Mouse (Mus musculus) liver, postnatal 0 days (tissue): ENCODE data around the gene Ranbp1. TPM values are rescaled to one million over a fixed set of nuclear protein-coding genes. Genes with fewer than 3 reads are reported as not detected.

Experiments used
- ATAC-seq: fragments of 200-750 bp; cut with Nextera tagmentation; 2 replicates; pipeline ENCODE4 v1.8.0; 2017; ENCODE audit warnings: mild to moderate bottlenecking, moderate library complexity
- DNase-seq: peaks from one replicate; pipeline ENCODE4 v3.0.0-alpha.2; 2016
- H3K27ac ChIP-seq: fragments of 300-500 bp; sonication (generic); 2 replicates; pipeline ENCODE4 v1.5.1; 2014; ENCODE audit warnings: antibody characterized with exemption, moderate library complexity, mild to moderate bottlenecking, low read depth
- H3K27me3 ChIP-seq: fragments of 300-500 bp; sonication (generic); 2 replicates; pipeline ENCODE4 v1.6.1; 2014; ENCODE audit warnings: low read length, control low read depth, mixed read lengths; ENCODE audit not compliant: insufficient read depth
- H3K36me3 ChIP-seq: fragments of 300-500 bp; sonication (generic); replicated peaks from 2 replicates; pipeline ENCODE4 v1.6.1; 2014; ENCODE audit warnings: mild to moderate bottlenecking, control low read depth, low read length, moderate library complexity, mixed read lengths; ENCODE audit not compliant: insufficient read depth
- H3K4me1 ChIP-seq: fragments of 300-500 bp; sonication (generic); 2 replicates; pipeline ENCODE4 v1.6.1; 2014; ENCODE audit warnings: antibody characterized with exemption, mild to moderate bottlenecking, control low read depth; ENCODE audit not compliant: insufficient read depth
- H3K4me2 ChIP-seq: fragments of 300-500 bp; sonication (generic); 2 replicates; pipeline ENCODE4 v1.6.1; 2014; ENCODE audit warnings: low read depth, mild to moderate bottlenecking, low read length, moderate library complexity, mixed read lengths
- H3K4me3 ChIP-seq: fragments of 300-500 bp; sonication (generic); 2 replicates; pipeline ENCODE4 v1.5.1; 2014; ENCODE audit warnings: low read depth, low read length
- H3K9ac ChIP-seq: fragments of 300-500 bp; sonication (generic); replicated peaks from 2 replicates; pipeline ENCODE4 v1.6.1; 2014; ENCODE audit warnings: mild to moderate bottlenecking, moderate library complexity
- H3K9me3 ChIP-seq: fragments of 300-500 bp; sonication (generic); 2 replicates; pipeline ENCODE4 v1.6.1; 2016; ENCODE audit warnings: mild to moderate bottlenecking, control low read depth, low read length, mixed read lengths
- CTCF ChIP-seq: sonication (generic); IDR thresholded peaks from 2 replicates; pipeline ENCODE4 v1.5.1; 2016; ENCODE audit warnings: antibody characterized with exemption, low read depth
- EP300 ChIP-seq: IDR thresholded peaks from 2 replicates; pipeline ENCODE4 v1.6.1; 2016; ENCODE audit warnings: antibody characterized with exemption, low read depth, mild to moderate bottlenecking
- WGBS: fragments of 180-500 bp; shearing (Covaris S2); extraction: QIAGEN DNeasy Blood & Tissue Kit; methylation state at CpG from one replicate; pipeline ENCODE4 v1.1.7; 2014; ENCODE audit not compliant: insufficient replicate concordance; 5-methylcytosine and 5-hydroxymethylcytosine counted together
- polyA plus RNA-seq: library from polyadenylated mRNA; unstranded; fragments of >200 nt; fragmentation: Nextera tagmentation; extraction: Ambion mirVana; gene quantifications from 2 replicates; pipeline ENCODE4 v1.2.1, GENCODE M21; 2015

Ranbp1 gene
- polyA plus RNA-seq, 1 experiment from 2014 or later = 160 TPM

DNA sequence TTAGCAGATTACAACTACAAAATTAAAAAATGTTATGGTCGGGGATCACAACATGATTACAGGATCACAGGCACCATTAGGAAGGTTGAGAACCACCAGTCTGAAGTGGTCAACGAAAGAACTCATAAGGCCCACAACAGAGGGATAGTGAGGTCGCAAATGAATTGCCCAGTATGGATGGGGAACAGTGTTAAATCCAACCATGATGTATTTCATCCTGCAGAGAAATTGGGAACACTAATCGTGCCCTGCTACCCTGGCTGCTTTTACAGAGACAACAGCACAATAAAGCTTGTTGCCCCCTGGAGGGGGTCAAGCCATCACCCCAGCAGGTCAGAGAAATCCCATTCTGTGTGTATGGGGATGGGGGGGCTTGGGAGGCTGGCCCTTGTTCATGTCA is 1.7 kb upstream of the Ranbp1 start:
- H3K9ac ChIP-seq = peak overlapping the region; percentile 86
- H3K4me2 ChIP-seq = peak overlapping the region; percentile 83
- H3K9me3 ChIP-seq = no peaks in the 10 kb centered on the region
- H3K36me3 ChIP-seq = peaks cover 53% of the 10 kb centered on the region
- peaks cover 27% of the 10 kb centered on the region for H3K4me1 ChIP-seq
- no peak for ATAC-seq
- H3K27me3 ChIP-seq = no peaks in the 10 kb centered on the region
- no peak for TF ChIP-seq EP300
- no peak for DNase-seq
- H3K27ac ChIP-seq = no peak overlapping the region
- 59% methylated on average over 4 of the region's 4 CpGs for WGBS
- peak overlapping the region; percentile 83 for H3K4me3 ChIP-seq

GRCm38 (mm10) chr16:18249364-18249967 is 934 bp upstream of the Ranbp1 start:
- peak overlapping the region; percentile 86 for H3K9ac ChIP-seq
- peak overlapping the region; percentile 83 for H3K4me2 ChIP-seq
- DNase-seq (peak; percentile 72), ATAC-seq (peak; percentile 11)
- 1% methylated on average over 27 of the region's 27 CpGs for WGBS
- peaks cover 56% of the 10 kb centered on the region for H3K36me3 ChIP-seq
- TF ChIP-seq CTCF (no peak), EP300 (no peak)
- H3K27ac ChIP-seq = peak overlapping the region; percentile 92
- H3K4me3 ChIP-seq = peak overlapping the region; percentile 83
- H3K9me3 ChIP-seq = no peaks in the 10 kb centered on the region
- peaks cover 27% of the 10 kb centered on the region for H3K4me1 ChIP-seq
- H3K27me3 ChIP-seq = no peaks in the 10 kb centered on the region

DNA sequence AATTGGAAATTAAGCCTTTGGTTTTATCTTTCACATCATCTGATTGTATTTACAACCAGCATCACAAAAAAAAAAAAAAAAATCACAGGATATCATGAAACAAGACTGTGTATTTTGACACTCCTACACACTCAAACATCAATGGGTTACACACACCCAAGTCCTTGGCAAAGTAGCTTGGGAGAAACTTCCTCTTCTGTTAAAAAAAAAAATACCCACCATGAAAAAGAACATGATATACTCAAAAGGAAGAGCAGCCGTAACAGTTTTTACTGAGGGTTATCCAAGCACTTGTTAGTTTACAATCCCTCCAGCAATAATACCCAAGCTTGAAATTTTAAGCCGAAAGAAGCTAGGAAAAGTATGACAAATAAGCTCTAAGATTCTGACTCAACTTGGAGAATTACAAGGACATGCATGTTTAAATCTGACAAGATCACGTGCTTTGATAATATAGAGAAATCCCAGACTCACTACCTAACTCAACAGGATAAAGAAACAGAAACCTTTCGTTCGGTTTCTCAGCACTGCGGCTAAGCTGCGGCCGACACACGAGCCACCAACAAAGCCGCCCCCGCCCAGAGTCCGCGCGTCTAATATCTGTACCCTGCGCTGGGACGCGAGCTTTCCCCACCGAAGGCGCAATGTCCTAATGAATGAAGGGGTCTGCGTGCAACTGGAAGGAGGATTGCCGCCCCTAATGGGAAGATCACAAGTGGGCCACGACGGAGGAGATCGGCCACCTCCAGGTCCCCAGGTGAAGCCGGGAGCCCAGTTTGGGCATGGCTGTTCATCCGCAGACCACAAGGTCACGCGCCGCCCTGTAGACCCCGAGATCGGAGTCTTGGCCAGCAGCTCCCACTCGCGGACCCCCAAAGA is 772 bp downstream of the Ranbp1 start:
- peak overlapping the region; percentile 83 for H3K9ac ChIP-seq
- peaks cover 56% of the 10 kb centered on the region for H3K36me3 ChIP-seq
- DNase-seq = peak; percentile 59
- peak overlapping the region; percentile 92 for H3K27ac ChIP-seq
- H3K4me2 ChIP-seq = peak overlapping the region; percentile 83
- peak overlapping the region; percentile 83 for H3K4me3 ChIP-seq
- under 1% methylated on average over 33 of the region's 33 CpGs for WGBS
- peaks cover 27% of the 10 kb centered on the region for H3K4me1 ChIP-seq
- no peaks in the 10 kb centered on the region for H3K9me3 ChIP-seq
- no peaks in the 10 kb centered on the region for H3K27me3 ChIP-seq
- no peak for TF ChIP-seq CTCF
- no peak for TF ChIP-seq EP300
- no peak for ATAC-seq

DNA sequence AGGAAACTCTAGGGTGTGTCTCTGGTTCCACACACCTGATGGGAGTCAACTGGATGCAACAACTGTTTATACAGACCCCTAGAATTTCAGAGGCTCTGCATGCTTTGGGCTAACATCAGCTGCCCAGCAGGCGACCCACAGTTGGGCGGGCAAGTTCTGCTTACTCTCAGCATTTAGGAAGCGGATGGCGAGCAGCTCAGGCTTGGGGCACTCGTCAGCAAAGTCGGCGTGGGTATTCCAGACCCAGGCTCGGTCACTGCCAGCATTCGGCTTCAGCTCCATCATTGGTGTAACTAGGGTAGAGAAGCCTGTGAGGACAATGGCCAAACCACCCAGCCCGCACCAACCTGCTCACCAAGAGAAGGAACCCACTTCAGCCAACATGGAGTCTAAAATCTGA is 7.0 kb downstream of the Ranbp1 start:
- ATAC-seq (no peak), DNase-seq (peak; percentile 11)
- Histone ChIP-seq H3K36me3 (peaks cover 71% of the 10 kb centered on the region), H3K4me3 (no peak overlapping the region), H3K9me3 (no peaks in the 10 kb centered on the region), H3K27ac (no peak overlapping the region), H3K4me2 (no peak overlapping the region), H3K27me3 (no peaks in the 10 kb centered on the region), H3K4me1 (no peaks in the 10 kb centered on the region; the same call in 1 of the 2 replicates), H3K9ac (no peak overlapping the region; the same call in 1 of the 2 replicates)
- 91% methylated on average over 10 of the region's 10 CpGs for WGBS
- TF ChIP-seq CTCF = no peak
- TF ChIP-seq EP300 = no peak

- Histone ChIP-seq H3K4me1 (peaks cover 6% of the 10 kb centered on the region), H3K4me3 (no peak overlapping the region), H3K36me3 (peaks cover 29% of the 10 kb centered on the region), H3K27me3 (no peaks in the 10 kb centered on the region), H3K4me2 (no peak overlapping the region), H3K27ac (no peak overlapping the region), H3K9me3 (no peaks in the 10 kb centered on the region), H3K9ac (no peak overlapping the region)
- ATAC-seq (no peak), DNase-seq (no peak)
- TF ChIP-seq CTCF = no peak
- TF ChIP-seq EP300 = no peak
- whole genome bisulfite sequencing = 75% methylated on average over 7 of the region's 7 CpGs
Observed at GRCm38 (mm10) chr16:18236676-18237501, 11.6 kb downstream of the Ranbp1 start.
